Mouse (Mus musculus) heart, postnatal 0 days (tissue): ENCODE measurements around the gene Ndufb8. TPM values are rescaled to one million over a fixed set of nuclear protein-coding genes. Genes with fewer than 3 reads are reported as not detected.

Experiments used
- ATAC-seq: fragments of 200-750 bp; cut with Nextera tagmentation; 2 replicates; pipeline ENCODE4 v1.8.0; 2017; ENCODE audit warnings: low read depth, moderate number of reproducible peaks, moderate library complexity; ENCODE audit not compliant: insufficient read depth
- DNase-seq: peaks from one replicate; pipeline ENCODE4 v3.0.0-alpha.2; 2016; ENCODE audit warnings: low spot score
- H3K27ac ChIP-seq: fragments of 300-500 bp; sonication (generic); 2 replicates; pipeline ENCODE4 v1.5.1; 2014; ENCODE audit warnings: low read depth, mild to moderate bottlenecking
- H3K27me3 ChIP-seq: fragments of 300-500 bp; sonication (generic); 2 replicates; pipeline ENCODE4 v1.6.1; 2014; ENCODE audit warnings: low read length, mixed read lengths; ENCODE audit not compliant: control insufficient read depth, insufficient read depth
- H3K36me3 ChIP-seq: fragments of 300-500 bp; sonication (generic); replicated peaks from 2 replicates; pipeline ENCODE4 v1.6.1; 2014; ENCODE audit warnings: low read length, mixed read lengths; ENCODE audit not compliant: control insufficient read depth, insufficient read depth
- H3K4me1 ChIP-seq: fragments of 300-500 bp; sonication (generic); 2 replicates; pipeline ENCODE4 v1.6.1; 2014; ENCODE audit warnings: antibody characterized with exemption; ENCODE audit not compliant: control insufficient read depth, insufficient read depth
- H3K4me2 ChIP-seq: fragments of 300-500 bp; sonication (generic); 2 replicates; pipeline ENCODE4 v1.6.1; 2014; ENCODE audit warnings: low read depth, mild to moderate bottlenecking, low read length, moderate library complexity
- H3K4me3 ChIP-seq: fragments of 300-500 bp; sonication (generic); 2 replicates; pipeline ENCODE4 v1.5.1; 2014; ENCODE audit warnings: low read depth, low read length
- H3K9ac ChIP-seq: fragments of 300-500 bp; sonication (generic); replicated peaks from 2 replicates; pipeline ENCODE4 v1.6.1; 2014; ENCODE audit warnings: low read depth, low read length, mixed read lengths
- H3K9me3 ChIP-seq: fragments of 300-500 bp; sonication (generic); replicated peaks from 2 replicates; pipeline ENCODE4 v1.6.1; 2016; ENCODE audit warnings: low read length; ENCODE audit not compliant: control insufficient read depth
- CTCF ChIP-seq: IDR thresholded peaks from 2 replicates; pipeline ENCODE4 v1.5.1; 2016; ENCODE audit warnings: antibody characterized with exemption, control low read depth, low read depth
- EP300 ChIP-seq: IDR thresholded peaks from 2 replicates; pipeline ENCODE4 v1.6.1; 2016; ENCODE audit warnings: antibody characterized with exemption, low read depth
- WGBS: fragments of 180-500 bp; shearing (Covaris S2); extraction: QIAGEN DNeasy Blood & Tissue Kit; methylation state at CpG from one replicate; pipeline ENCODE4 v1.1.7; 2014; 5-methylcytosine and 5-hydroxymethylcytosine counted together
- polyA plus RNA-seq: library from polyadenylated mRNA; unstranded; fragments of >200 nt; fragmentation: Nextera tagmentation; extraction: Ambion mirVana; gene quantifications from 2 replicates; pipeline ENCODE4 v1.2.1, GENCODE M21; 2015
- total RNA-seq: library from RNA; depleted of rRNA; stranded (reverse); fragments of >200 nt; gene quantifications from 2 replicates; pipeline ENCODE4 v1.2.3, GENCODE M21; 2014; ENCODE audit warnings: low replicate concordance

Ndufb8 gene
- total and polyA plus RNA-seq, 2 experiments from 2014 or later = 1,852 to 2,183 TPM

- WGBS = 1% methylated on average over 65 of the region's 66 CpGs
- Histone ChIP-seq H3K27me3 (peaks cover 71% of the 10 kb centered on the region), H3K9ac (0 out of 2 replicates have a peak overlapping the region, but pooled peaks have one; percentile 4)
These were observed 43.6 kb downstream of the Ndufb8 start for GRCm38 (mm10) chr19:44511451-44512231.

DNA sequence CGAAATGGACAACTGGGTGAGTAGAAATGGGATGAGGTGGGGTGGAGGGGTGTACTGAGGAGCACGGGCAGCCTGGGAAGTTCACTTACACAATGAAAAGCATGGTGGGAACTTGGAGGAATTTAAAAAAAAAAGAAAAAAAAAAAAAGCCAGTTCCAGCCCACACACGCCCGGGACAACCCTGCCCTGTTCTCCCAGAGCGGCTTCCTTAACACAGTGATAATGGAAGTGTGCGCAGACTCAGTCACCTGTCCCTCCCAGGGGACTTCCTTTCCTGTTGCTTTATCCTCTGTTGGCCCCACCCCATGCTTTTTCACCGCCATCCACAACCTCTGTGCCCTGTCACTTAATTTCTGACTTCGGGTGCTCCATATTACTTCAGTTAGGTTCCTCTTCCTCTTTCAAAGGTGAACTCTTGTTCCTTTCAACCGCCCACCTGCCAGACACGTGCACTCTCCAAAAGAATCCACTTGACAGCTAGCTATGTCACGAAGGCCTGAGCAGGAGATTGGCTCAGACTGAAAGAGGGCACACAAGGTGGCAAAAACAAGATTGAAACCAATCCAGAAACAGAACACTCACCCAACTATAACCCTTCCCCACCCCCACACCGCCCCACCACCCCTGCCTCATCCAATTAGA lies 44.6 kb downstream of the Ndufb8 start:
- Histone ChIP-seq H3K27ac (no peak overlapping the region), H3K9ac (no peak overlapping the region), H3K4me3 (peak overlapping the region; percentile 55; the same call in 1 of the 2 replicates), H3K36me3 (no peaks in the 10 kb centered on the region), H3K4me1 (0 out of 2 replicates have a peak, but pooled peaks cover 7% of the 10 kb centered on the region), H3K27me3 (peaks cover 77% of the 10 kb centered on the region), H3K9me3 (no peaks in the 10 kb centered on the region), H3K4me2 (peak overlapping the region; percentile 88; the same call in 1 of the 2 replicates)
- TF ChIP-seq EP300 (no peak), CTCF (no peak)
- DNase-seq (no peak), ATAC-seq (no peak)
- 10% methylated on average over 12 of the region's 12 CpGs for WGBS

More at GRCm38 (mm10) chr19:44511451-44512231, 43.6 kb downstream of the Ndufb8 start:
- no peaks in the 10 kb centered on the region for H3K36me3 ChIP-seq
- 0 out of 2 replicates have a peak, but pooled peaks cover 7% of the 10 kb centered on the region for H3K4me1 ChIP-seq
- H3K9me3 ChIP-seq = no peaks in the 10 kb centered on the region
- DNase-seq = peak; percentile 51
- H3K4me2 ChIP-seq = peak overlapping the region; percentile 88
- TF ChIP-seq CTCF (no peak), EP300 (no peak)
- H3K27ac ChIP-seq = no peak overlapping the region
- peak; percentile 67 for ATAC-seq
- peak overlapping the region; percentile 55 for H3K4me3 ChIP-seq

DNA sequence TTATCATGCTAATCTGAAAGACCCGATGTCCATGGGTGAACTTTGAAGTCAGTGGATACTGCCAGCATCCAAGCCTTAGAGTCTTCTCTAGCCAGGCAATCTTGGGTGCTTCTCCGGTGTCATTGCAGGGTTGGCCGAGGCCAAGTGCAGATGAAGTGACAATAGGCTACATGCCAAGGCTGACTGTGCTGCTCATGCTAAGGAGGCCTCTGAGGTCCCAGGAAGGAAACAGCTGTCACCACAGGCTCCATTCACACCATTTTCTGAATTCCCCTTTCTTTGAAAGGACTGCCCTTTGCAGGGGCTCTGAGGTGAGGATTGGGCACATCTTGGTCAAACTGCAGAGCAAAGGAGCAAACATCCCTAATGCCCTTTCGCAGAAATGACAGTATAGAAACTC lies 52.5 kb downstream of the Ndufb8 start:
- Histone ChIP-seq H3K4me1 (no peaks in the 10 kb centered on the region), H3K9ac (no peak overlapping the region), H3K9me3 (no peaks in the 10 kb centered on the region), H3K4me3 (no peak overlapping the region), H3K27me3 (peaks cover 22% of the 10 kb centered on the region; the same call in 1 of the 2 replicates), H3K36me3 (no peaks in the 10 kb centered on the region), H3K27ac (no peak overlapping the region), H3K4me2 (no peak overlapping the region)
- TF ChIP-seq EP300 (no peak), CTCF (no peak)
- 47% methylated on average over 4 of the region's 4 CpGs for WGBS
- DNase-seq (no peak), ATAC-seq (no peak)

DNA sequence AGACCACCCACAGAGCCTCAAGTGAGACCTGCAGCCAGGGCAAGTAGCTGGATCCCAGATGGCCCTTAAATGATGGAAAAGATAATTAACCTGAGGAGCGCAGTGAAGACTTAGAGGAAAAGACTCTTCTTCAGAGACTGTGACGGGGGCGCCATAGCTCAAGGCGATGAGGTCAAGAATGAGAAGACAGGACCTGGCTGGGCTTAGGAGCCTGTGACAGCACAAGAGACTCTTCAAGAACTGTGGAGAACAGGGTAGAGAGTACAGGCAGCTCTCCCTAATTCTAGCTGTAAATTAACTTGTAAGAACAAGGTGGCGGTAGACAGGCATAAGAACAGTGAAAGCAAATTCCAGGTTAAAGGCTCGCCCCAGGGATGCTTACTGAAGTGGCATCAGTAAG lies 53.3 kb downstream of the Ndufb8 start:
- Histone ChIP-seq H3K27me3 (peaks cover 20% of the 10 kb centered on the region; the same call in 1 of the 2 replicates), H3K4me1 (no peaks in the 10 kb centered on the region), H3K4me3 (no peak overlapping the region), H3K36me3 (no peaks in the 10 kb centered on the region), H3K9me3 (no peaks in the 10 kb centered on the region), H3K4me2 (no peak overlapping the region), H3K9ac (no peak overlapping the region), H3K27ac (no peak overlapping the region)
- 69% methylated on average over 6 of the region's 6 CpGs for WGBS
- no peak for DNase-seq
- no peak for ATAC-seq
- TF ChIP-seq CTCF (no peak), EP300 (no peak)

- Histone ChIP-seq H3K4me1 (no peaks in the 10 kb centered on the region), H3K27me3 (peaks cover 10% of the 10 kb centered on the region; the same call in 1 of the 2 replicates), H3K4me2 (no peak overlapping the region), H3K36me3 (no peaks in the 10 kb centered on the region), H3K9ac (no peak overlapping the region), H3K9me3 (no peaks in the 10 kb centered on the region), H3K27ac (no peak overlapping the region), H3K4me3 (no peak overlapping the region)
- DNase-seq (no peak), ATAC-seq (no peak)
- TF ChIP-seq CTCF (no peak), EP300 (no peak)
- WGBS = 68% methylated on average over 5 of the region's 5 CpGs
These were observed 55.0 kb downstream of the Ndufb8 start for GRCm38 (mm10) chr19:44500240-44500639.
